Mouse (Mus musculus) kidney, postnatal 0 days (tissue): ENCODE results near the gene 4930550C14Rik. TPM values are rescaled to one million over a fixed set of nuclear protein-coding genes. Genes with fewer than 3 reads are reported as not detected.

Experiments used
- ATAC-seq: fragments of 200-750 bp; cut with Nextera tagmentation; replicated peaks from 2 replicates; pipeline ENCODE4 v1.8.0; 2017; ENCODE audit warnings: low read depth, moderate number of reproducible peaks, moderate TSS enrichment, moderate library complexity; ENCODE audit not compliant: low FRiP score
- DNase-seq: peaks from one replicate; pipeline ENCODE4 v3.0.0-alpha.2; 2016; ENCODE audit warnings: low spot score
- H3K27ac ChIP-seq: fragments of 300-500 bp; sonication (generic); 2 replicates; pipeline ENCODE4 v1.5.1; 2014; ENCODE audit warnings: mild to moderate bottlenecking
- H3K27me3 ChIP-seq: fragments of 300-500 bp; sonication (generic); 2 replicates; pipeline ENCODE4 v1.6.1; 2014; ENCODE audit warnings: low read length, mixed read lengths; ENCODE audit not compliant: insufficient read depth
- H3K36me3 ChIP-seq: fragments of 300-500 bp; sonication (generic); 2 replicates; pipeline ENCODE4 v1.6.1; 2014; ENCODE audit warnings: low read length, mixed read lengths; ENCODE audit not compliant: insufficient read depth
- H3K4me1 ChIP-seq: fragments of 300-500 bp; sonication (generic); replicated peaks from 2 replicates; pipeline ENCODE4 v1.6.1; 2014; ENCODE audit warnings: antibody characterized with exemption, low read length, mixed read lengths; ENCODE audit not compliant: insufficient read depth
- H3K4me2 ChIP-seq: fragments of 300-500 bp; sonication (generic); 2 replicates; pipeline ENCODE4 v1.6.1; 2014; ENCODE audit warnings: mild to moderate bottlenecking, low read length, moderate library complexity, mixed read lengths
- H3K4me3 ChIP-seq: fragments of 300-500 bp; sonication (generic); replicated peaks from 2 replicates; pipeline ENCODE4 v1.5.1; 2014; ENCODE audit warnings: low read depth, low read length
- H3K9ac ChIP-seq: fragments of 300-500 bp; sonication (generic); 2 replicates; pipeline ENCODE4 v1.6.1; 2014; ENCODE audit warnings: low read depth, low read length
- H3K9me3 ChIP-seq: fragments of 300-500 bp; sonication (generic); replicated peaks from 2 replicates; pipeline ENCODE4 v1.6.1; 2016; ENCODE audit warnings: low read length, inconsistent platforms, mixed read lengths
- CTCF ChIP-seq: IDR thresholded peaks from 2 replicates; pipeline ENCODE4 v1.5.1; 2016; ENCODE audit warnings: antibody characterized with exemption, low read depth, mild to moderate bottlenecking, moderate library complexity
- whole genome bisulfite sequencing: fragments of 180-500 bp; shearing (Covaris S2); extraction: QIAGEN DNeasy Blood & Tissue Kit; methylation state at CpG from one replicate; pipeline ENCODE4 v1.1.7; 2014; 5-methylcytosine and 5-hydroxymethylcytosine counted together
- polyA plus RNA-seq: library from polyadenylated mRNA; unstranded; fragments of >200 nt; fragmentation: Nextera tagmentation; extraction: Ambion mirVana; gene quantifications from 2 replicates; pipeline ENCODE4 v1.2.1, GENCODE M21; 2015

The 4930550C14Rik gene
- polyA plus RNA-seq, 1 experiment from 2014 or later: 4.1 TPM

GRCm38 (mm10) chr9:53377597-53377996, 24.5 kb upstream of the 4930550C14Rik start:
- H3K27me3 ChIP-seq: no peaks in the 10 kb centered on the region
- 0 out of 2 replicates have a peak, but pooled peaks cover 6% of the 10 kb centered on the region for H3K36me3 ChIP-seq
- DNase-seq (no peak), ATAC-seq (no peak)
- no peak overlapping the region for H3K4me3 ChIP-seq
- no peak for TF ChIP-seq CTCF
- no peaks in the 10 kb centered on the region for H3K4me1 ChIP-seq
- no peak overlapping the region for H3K9ac ChIP-seq
- H3K4me2 ChIP-seq: no peak overlapping the region
- WGBS: 60% methylated on average over 5 of the region's 5 CpGs
- H3K9me3 ChIP-seq: no peaks in the 10 kb centered on the region
- H3K27ac ChIP-seq: no peak overlapping the region

GRCm38 (mm10) chr9:53378171-53378570, 24.0 kb upstream of the 4930550C14Rik start:
- WGBS: 76% methylated on average over 3 of the region's 3 CpGs
- no peak for ATAC-seq

DNA sequence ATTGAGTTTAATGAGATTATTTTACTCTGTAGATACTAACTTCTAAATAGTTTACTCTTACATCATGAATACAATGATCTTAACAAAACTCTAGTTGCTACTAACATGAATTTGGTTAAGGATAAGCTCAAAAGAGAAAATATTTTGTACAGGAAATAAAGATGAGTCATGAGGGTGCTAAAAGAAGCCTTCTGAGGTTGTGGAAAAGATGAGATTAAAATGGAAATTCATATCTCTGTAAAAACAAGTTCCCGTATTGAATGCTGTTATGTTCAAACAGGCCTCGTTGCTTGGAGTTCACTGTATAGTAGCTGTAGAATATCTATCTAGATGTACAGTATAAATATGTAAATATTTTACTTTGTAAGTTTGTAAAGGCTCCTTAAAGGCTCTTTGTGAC, 21.5 kb upstream of the 4930550C14Rik start:
- Histone ChIP-seq H3K4me1 (no peaks in the 10 kb centered on the region), H3K27ac (no peak overlapping the region), H3K4me3 (no peak overlapping the region), H3K27me3 (no peaks in the 10 kb centered on the region), H3K36me3 (no peaks in the 10 kb centered on the region), H3K4me2 (no peak overlapping the region), H3K9ac (no peak overlapping the region), H3K9me3 (no peaks in the 10 kb centered on the region)
- no peak for TF ChIP-seq CTCF
- DNase-seq: no peak
- ATAC-seq: no peak
- 79% methylated on average over 2 of the region's 2 CpGs for WGBS

More at GRCm38 (mm10) chr9:53378171-53378570, 24.0 kb upstream of the 4930550C14Rik start:
- Histone ChIP-seq H3K36me3 (0 out of 2 replicates have a peak, but pooled peaks cover 6% of the 10 kb centered on the region), H3K4me2 (no peak overlapping the region), H3K9me3 (no peaks in the 10 kb centered on the region), H3K4me1 (no peaks in the 10 kb centered on the region), H3K27ac (no peak overlapping the region), H3K9ac (no peak overlapping the region), H3K4me3 (no peak overlapping the region), H3K27me3 (no peaks in the 10 kb centered on the region)
- no peak for TF ChIP-seq CTCF
- DNase-seq: no peak

DNA sequence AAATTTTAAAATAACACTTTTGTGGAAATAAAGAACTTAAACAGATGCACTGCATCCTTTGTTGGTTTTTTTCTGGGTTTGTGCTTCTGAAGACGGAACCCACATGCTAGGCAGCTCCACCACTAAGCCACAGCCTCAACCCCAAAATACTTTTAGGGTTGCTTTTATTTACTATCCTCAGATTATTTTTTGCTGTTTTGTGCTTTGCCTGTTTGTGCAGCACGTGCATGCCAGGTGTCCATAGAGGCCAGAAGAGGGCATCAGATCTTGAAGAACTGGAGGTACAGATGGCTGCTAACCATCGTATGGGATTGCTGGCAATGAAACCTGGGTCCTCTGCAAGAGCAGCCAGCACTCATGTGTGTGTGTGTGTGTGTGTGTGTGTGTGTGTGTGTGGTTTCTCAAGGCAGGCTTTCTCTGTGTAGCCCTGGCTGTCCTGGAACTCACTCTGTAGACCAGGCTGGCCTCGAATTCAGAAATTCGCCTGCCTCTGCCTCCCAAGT, 21.0 kb upstream of the 4930550C14Rik start:
- DNase-seq: no peak
- ATAC-seq: no peak
- Histone ChIP-seq H3K27ac (no peak overlapping the region), H3K4me3 (no peak overlapping the region), H3K27me3 (no peaks in the 10 kb centered on the region), H3K36me3 (no peaks in the 10 kb centered on the region), H3K9me3 (no peaks in the 10 kb centered on the region), H3K9ac (no peak overlapping the region), H3K4me2 (no peak overlapping the region), H3K4me1 (no peaks in the 10 kb centered on the region)
- TF ChIP-seq CTCF: 0 out of 2 replicates have a peak, but pooled peaks have one; percentile 19
- WGBS: 73% methylated on average over 4 of the region's 5 CpGs

DNA sequence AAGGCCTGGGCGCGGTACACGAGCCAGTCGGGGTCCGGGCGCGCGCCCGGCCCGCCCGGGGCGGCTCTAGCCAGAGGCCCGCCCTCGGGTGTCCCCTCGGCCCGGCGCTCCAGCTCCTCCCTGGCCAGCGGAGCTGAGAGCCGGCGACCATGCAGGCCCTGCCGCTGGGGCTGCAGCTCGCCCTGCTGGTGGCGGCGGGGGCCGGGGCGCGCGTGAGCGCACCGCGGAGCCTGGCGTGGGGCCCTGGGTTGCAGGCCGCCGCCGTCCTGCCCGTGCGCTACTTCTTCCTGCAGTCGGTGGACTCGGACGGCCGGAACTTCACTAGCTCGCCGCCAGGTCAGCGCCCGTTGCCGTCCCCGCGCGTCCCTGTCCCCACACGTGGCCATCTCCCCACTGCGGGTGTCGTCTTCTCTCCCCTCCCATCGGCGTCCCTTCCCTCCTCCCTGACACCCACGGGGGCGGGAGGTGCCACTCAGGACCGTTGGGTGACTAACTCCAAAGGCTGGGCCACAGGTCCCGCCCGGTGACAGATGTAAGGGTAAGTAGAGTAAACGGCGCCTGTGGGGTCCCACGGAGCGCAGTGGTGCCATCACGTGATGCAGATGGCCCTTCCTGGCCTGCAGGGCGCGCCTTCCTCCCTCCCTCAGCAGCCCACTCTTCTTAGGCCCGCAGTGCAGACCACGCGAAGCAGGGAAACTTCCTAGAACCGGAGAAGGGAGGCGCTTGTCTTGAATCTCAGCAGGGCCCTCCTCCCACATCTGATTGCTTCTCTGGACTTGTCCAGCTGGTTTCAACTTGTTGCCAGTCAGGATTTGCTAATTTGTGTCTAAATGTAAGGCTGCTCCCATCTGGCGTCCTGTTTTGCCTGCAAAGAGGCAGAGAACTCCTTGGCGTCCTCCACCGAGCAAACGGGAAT, 17.9 kb upstream of the 4930550C14Rik start, which contains the start of gene Kdelc2:
Kdelc2 (plus strand) TSS at position 75 of the 916 bp plus-strand sequence.
- ATAC-seq (peak; percentile 96), DNase-seq (peak; percentile 99)
- Histone ChIP-seq H3K4me2 (peak within 1 kb of the TSS; percentile 96), H3K4me1 (no peaks in the 10 kb centered on the region), H3K9me3 (no peaks in the 10 kb centered on the region), H3K4me3 (peak within 1 kb of the TSS; percentile 78), H3K36me3 (no peaks in the 10 kb centered on the region), H3K27me3 (no peaks in the 10 kb centered on the region), H3K9ac (peak within 1 kb of the TSS; percentile 97), H3K27ac (peak within 1 kb of the TSS; percentile 99)
- WGBS: under 1% methylated on average over 65 of the region's 75 CpGs
- peak; percentile 58 for TF ChIP-seq CTCF

DNA sequence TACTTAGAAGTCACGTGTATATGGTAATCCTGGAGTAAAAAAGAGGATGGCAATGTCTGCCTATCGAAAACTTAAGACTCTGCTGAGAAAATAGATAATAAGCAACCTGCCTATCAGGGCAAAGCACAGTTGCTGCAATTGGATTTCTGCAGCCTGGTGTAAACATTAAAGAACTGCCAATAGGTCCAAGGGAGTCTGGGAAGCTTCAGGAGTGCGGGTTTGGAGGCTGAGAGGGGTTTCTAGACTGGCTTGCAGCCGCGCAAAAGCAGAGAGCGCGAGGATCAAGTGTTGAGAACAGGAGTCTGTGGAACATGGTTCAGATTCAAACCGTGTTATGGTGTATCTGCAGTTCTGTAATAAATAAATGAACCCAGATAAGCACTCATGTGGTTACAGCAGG, 17.3 kb upstream of the 4930550C14Rik start:
- peak overlapping the region; percentile 99 for H3K27ac ChIP-seq
- H3K4me2 ChIP-seq: peak overlapping the region; percentile 96
- peak overlapping the region; percentile 97 for H3K9ac ChIP-seq
- 6% methylated on average over 8 of the region's 8 CpGs for WGBS
- no peaks in the 10 kb centered on the region for H3K4me1 ChIP-seq
- no peaks in the 10 kb centered on the region for H3K9me3 ChIP-seq
- H3K27me3 ChIP-seq: no peaks in the 10 kb centered on the region
- DNase-seq (no peak), ATAC-seq (peak; percentile 16; the same call in 1 of the 2 replicates)
- H3K36me3 ChIP-seq: no peaks in the 10 kb centered on the region
- no peak for TF ChIP-seq CTCF
- H3K4me3 ChIP-seq: peak overlapping the region; percentile 78
